Mouse (Mus musculus): ENCODE data around the gene Pithd1.

Pithd1 gene

DNA sequence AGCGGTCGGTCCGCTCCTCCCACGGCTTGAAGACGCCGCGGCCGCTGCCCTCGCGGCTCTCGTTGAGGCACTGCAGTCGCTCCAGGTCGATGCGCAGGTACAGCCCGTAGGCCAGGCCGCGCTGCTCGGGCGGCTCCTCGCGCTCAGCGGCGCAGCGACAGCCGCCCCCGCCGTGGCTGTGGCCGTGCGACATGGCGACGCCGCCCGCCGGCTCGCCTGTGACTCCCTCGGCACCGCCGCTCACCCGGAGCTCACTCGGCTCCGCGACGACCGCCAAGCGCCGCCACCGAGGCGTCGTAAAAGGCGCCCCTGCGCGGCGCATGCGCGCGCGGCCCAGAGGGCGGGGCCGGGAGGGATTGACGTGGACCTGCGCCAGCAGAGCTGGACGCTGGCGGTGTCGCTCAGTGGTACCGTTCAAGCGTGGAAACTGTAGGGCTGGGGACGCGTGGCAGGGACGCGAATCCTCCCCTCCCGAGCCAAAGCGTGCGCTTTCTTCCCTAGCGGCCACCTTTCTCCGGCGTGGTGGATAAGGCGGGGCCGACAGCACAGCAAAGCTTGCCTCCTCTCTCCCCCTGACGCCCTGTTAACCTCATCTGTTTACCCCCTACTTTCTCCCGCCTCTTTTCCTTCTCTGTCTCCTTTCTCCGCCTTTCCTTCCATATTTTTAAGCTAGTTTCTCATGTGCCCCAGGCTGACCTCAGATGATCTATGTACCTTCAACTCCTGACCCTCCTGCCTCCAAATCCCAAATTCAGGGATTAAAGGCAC lies at the start of gene Pithd1:
Gene Pithd1 (minus strand): TSS at position 322 of the 768 bp plus-strand sequence.
- peak; percentile 92 for DNase-seq (ENCODE audit: low spot score)

GRCm38 (mm10) chr4:136035078-136035477 lies 48.0 kb upstream of the Pithd1 start:
- no peak for DNase-seq (ENCODE audit: low spot score)

- no peak for DNase-seq (ENCODE audit: low spot score)
Measured at GRCm38 (mm10) chr4:136033231-136033630, 46.2 kb upstream of the Pithd1 start.

DNA sequence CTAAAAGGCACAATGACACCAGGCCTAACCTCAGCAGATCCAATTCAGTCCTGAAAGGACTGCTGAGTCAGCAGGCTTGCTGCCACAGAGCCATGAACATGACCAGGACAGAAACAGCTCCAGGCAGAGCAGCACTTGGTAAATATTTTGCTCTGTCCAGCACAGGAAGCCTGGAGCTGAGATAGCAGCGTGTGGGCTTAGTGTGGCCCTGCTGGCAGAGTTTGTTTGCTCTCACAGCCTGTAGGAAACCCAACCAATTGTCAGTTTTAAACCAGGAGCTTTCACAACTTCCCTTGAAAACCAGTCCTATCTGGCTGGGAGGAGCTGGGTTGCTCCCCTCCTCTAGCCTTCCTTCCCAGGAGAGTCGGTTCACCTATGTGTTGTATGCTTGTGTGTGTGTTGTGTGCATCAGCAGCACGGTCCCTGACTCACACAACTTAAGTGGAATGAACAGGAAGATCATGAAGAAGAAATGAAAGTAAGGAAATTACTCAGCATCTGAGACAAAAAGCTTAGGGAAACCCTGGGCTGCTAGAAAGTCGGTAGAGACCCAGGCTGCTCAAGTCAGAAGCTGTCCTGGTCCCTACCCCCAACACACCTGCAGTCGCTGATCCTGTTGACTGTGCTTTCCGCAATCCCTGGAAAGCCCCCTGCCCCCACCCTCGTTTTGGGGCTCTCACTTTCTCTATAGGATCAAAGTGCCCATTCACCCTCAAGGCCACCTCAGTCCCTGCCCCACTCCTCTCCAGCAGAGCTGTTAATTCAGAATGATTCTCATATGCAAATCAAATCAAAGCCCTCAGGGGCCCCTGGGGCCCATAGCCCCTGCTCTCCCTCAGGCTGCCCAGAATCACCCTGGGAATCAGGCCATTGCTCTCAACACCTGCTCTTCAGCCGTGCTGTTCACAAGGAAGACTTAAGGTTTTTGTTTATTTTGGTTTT lies 44.2 kb upstream of the Pithd1 start:
- DNase-seq (ENCODE audit: low spot score), result no peak

DNA sequence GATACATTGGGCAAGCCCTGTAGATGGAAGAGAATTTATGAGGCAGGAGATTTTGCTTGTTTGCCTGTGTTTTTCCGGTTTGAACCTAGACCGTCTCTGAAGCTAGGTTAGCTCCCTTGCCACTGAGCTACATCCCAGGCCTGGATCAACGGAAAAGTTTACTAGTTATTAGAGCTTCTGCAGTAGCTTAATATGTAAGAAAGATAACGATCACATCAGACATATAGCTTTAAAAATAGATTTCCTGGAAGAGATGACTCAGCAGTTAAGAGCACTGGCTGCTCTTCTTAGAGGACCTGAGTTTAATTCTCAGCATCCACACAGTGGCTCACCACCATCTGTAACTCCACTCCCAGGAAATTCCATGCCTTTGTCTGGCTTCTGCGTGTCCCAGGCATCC lies 41.6 kb upstream of the Pithd1 start:
- DNase-seq (ENCODE audit: low spot score), result no peak

DNA sequence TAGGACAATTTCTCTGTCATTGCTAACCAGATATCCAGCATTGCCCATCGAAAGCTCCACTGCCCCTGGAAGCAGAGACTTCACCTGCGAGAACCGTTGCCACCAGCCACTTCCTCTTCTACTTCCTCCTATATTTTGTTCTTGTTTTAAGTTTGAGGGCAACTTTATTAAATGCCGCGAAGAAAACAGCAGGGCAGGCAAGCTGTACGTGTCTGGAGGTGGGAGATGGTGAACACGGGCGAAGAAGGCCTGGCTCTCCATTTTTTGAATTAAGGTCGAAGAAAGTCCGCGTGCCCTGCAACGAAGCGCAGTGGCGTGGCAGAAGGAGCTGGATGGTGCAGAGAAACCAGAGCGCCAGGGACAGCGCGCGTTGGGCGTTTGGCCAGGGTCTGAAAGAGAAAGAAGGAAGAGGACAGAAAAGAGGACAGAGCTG lies 41.1 kb upstream of the Pithd1 start:
- DNase-seq (ENCODE audit: low spot score), result no peak

DNA sequence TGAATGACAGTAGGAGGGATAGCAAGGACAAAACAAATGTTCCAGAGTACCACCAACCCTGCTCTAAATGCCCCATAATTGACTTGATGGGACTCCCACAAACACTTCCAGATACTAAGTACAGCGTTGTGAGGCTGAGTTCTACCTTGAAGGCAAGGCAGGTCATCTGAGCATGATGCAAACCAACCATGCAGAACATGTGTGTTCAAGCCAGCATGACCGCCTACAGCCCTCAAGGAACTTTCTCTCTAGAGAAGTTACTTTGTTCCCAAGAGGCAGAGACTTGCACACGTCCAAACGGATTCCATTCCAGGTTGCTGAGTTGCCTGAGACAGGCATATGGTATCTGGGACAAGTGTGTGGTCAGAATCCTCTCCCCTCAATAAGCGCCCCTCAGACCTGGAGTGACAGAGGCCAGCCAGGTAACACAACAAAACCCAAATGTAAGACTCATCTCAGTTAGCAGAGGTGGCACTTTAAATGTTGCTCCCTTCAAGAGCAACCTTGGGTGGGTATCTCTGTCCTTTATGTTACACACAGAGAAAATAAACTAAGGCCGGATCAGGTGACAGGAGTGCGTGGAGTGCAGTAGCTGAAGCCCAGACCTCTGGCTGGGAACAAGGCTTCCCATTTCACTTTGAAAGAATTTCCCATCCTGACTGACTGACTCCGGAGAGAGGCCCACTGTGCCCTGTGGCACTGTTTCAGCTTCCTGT lies 40.5 kb upstream of the Pithd1 start:
- no peak for DNase-seq (ENCODE audit: low spot score)

GRCm38 (mm10) chr4:136025350-136025749 lies 38.3 kb upstream of the Pithd1 start:
- DNase-seq (ENCODE audit: low spot score), result no peak

DNA sequence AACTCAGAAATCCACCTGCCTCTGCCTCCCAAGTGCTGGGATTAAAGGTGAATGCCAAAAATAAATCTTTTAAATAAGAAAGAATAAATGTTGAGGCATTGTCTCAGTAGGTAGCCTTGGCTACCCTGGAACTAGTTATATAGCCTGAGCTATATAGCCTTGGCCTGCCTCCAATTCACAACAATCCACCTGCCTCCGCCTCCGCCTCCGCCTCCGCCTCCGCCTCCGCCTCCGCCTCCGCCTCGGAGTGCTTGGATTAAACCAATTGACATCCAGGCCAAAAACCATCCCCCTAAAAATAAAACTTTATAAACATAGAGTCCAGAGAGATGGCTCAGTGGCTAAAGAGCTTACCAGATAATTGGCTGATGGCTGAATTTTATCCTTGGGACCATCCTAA lies 35.9 kb upstream of the Pithd1 start:
- DNase-seq (ENCODE audit: low spot score), result no peak

- DNase-seq (ENCODE audit: low spot score), result peak; percentile 92
Measured at GRCm38 (mm10) chr4:136021549-136022047, 34.5 kb upstream of the Pithd1 start, which contains the start of gene Eloa. TSS of gene Eloa (minus strand) at chr4:136021763.

DNA sequence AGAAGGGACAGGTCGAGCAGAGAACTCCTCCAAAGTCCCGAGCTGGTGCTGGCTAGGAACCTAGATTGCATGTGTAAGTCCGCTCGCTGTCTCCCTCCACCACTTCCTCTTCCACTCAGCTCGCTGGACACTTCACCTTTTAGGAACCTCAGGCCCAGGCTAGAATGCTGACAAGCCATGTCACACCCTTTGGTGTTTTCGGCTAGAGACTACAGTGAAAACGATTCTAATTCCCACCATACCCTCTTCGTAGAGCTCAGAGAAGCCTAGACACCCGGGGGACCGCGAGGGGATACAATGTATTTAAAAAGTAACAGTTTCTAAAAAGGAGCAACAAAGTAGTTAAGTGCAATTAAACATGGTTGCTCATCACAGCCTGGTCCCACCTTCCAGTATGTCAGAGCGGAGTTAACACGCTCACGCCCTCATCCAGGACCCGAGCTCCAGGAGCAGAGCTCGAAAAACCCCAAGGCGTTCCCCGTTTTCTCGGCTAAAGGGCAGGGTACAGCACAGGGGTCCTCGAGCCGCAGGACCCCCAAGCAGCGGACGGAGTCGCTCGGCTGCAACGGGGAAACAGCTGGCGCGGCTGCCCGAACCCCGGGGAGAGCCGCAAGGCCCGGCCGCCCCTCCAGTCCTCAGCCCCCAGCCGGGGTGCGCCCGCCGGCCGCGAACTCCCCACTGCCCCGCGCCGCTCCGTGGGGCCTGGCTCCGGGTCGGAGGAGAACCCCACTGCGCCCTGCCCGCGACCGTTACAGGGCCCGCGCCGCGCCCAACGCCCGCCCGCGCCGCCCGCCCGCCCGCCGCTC lies 33.9 kb upstream of the Pithd1 start:
- no peak for DNase-seq (ENCODE audit: low spot score)

- no peak for DNase-seq (ENCODE audit: low spot score)
Measured at GRCm38 (mm10) chr4:136016059-136016602, 29.1 kb upstream of the Pithd1 start.

DNA sequence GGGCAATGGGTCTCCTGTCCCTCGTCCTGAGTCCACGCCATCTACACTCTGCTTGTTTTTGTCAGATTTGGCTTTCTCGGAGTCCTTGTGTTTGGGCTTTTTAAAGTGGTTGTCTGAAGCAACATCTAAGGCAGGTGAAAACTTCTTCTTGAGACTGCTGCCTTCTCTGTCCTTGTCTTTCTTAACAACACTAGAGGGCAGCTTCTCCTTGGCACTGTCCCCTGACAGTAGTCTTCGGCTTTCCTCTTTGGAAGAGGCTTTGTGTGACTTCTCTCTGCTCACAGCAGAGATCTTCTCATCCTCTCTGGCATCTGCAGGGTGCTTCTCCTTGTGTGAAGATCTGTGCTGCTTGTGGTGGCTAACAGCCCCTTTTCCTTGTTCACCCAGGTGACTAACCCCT lies 23.5 kb upstream of the Pithd1 start:
- DNase-seq (ENCODE audit: low spot score), result no peak

GRCm38 (mm10) chr4:136008782-136009447 lies 21.9 kb upstream of the Pithd1 start:
- no peak for DNase-seq (ENCODE audit: low spot score)

DNA sequence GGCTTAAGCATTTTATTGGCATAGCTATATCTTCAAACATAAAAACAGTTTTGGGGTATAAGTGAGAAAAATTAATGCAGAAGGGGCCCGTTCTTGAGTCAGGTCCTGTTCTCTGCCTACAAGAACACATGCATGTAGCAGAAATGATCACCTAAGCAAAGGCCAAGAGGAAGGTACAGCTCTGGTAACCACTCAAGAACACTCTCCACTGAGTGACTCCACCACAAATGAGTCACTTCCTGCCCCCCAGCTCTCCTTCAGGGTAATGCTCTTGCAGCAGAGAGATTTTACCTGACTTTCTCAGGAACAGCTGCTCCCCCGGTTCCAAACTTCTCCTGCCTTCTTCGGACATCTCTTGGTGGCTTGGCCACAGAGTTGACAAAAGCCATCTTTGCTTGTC lies 19.8 kb upstream of the Pithd1 start:
- DNase-seq (ENCODE audit: low spot score), result no peak

- no peak for DNase-seq (ENCODE audit: low spot score)
Measured at GRCm38 (mm10) chr4:136004921-136005320, 17.9 kb upstream of the Pithd1 start.

DNA sequence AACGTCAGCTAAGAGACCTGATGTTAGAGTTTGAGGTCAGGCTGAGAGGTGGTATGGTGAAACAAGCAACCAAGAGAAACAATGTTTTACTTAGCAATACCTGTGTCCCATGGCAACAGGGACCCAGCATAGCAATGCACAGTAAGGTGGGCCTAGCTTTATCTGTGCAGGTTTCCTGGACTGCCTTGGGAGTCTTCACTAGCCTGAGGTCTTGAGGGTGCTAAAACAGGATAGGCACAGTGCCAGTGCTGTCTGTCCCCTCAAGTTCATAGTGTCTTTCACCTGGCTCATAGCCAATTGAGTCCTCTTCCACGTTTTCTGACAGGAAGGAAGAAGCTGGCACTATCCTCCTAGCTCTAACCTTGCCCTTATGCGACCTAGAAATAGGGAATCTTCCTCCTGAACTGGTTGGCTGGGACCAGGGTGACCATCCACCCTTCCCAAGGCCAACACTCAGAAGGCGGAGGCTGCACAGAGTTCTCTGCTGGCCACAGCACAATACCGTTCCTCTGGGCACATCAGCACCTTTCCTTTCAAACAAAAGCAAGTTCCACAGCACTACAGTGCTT lies 17.1 kb upstream of the Pithd1 start:
- DNase-seq (ENCODE audit: low spot score), result no peak

DNA sequence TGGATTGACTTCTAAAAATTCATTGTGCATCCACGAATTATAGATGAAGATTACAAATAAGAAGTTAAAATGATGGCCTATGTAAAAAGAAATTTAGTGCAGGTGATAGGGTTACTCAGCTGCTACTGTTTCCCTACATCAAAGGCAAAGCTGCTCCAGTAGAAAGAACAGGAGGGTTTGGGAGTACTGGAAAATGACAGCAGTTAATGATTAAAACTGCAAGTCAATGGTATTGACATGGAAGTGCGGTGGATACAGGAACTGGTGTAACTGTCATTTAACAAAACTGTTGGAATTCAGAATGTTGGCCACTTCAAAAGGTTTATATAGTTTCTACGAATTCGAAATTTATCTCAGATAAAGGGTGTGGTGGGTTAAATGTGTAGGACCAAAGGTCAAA lies 8.1 kb upstream of the Pithd1 start:
- no peak for DNase-seq (ENCODE audit: low spot score)

DNA sequence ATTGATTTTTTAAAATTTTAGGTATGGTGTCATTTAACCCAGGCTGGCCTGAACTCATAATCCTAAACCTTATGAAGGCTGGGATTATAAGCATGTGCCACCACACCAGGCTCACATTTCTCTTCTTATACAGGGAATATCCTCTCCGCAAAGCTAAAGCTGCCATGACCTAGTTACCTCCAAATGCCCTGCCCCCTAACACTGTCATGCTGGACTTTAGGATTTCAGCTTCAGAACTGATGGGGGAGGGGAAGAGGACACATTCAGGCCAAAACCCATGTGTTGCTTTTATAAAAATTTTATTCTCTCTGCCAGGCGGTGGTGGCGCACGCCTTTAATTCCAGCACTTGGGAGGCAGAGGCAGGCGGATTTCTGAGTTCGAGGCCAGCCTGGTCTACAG lies 6.9 kb upstream of the Pithd1 start:
- no peak for DNase-seq (ENCODE audit: low spot score)

- DNase-seq (ENCODE audit: low spot score), result no peak
Measured at GRCm38 (mm10) chr4:135987714-135988113, 650 bp upstream of the Pithd1 start.

All from ovary, postnatal 10 days (tissue).